In the genomic region with DNA sequence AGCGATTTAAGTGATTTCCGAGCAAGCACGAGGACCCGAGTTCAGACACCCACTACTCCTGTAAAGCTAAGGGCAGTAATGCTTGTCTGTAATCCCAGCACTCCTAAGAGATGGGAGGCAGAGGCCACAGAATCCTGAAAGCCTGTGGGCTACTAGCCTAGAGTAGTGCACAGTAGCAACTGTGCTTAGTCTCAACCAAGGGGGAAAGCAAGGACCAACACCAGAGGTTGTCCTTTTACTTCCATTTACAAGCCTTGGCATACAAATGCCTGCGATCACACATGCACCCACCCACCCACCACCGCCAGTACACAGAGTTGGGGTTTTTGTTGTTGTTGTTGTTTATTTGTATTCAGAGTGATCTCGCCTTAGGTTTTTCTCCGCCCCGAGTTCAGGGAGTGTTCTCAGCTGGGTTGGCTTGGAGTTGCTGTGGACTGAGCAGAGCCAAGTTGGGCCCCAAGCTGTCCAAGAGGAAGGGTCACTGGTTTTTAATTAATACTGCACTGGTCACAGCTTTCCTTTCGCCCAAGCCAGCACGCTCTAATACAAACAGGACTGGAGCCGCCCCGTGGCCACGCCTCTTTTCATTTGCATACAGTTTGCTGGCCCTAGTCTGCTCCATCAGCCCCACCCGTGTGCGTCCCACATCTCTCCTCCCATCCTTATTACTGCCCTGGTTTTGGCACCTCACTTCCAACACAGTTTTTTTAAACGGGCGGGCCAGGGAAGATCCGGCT, we compare ENCODE assay signal across 7 mouse cellular contexts.
DNase-seq lines count a peak whose midpoint lies in the region; ATAC-seq and TF ChIP-seq lines count a peak whose summit lies in the region.

No protein-coding gene starts in this region.

- H3K9ac ChIP-seq in hindbrain, embryonic 14.5 days, result no peak overlapping the region
- no peak overlapping the region for H3K9ac ChIP-seq in liver, postnatal 0 days (replicated peaks)
- no peak overlapping the region for H3K9ac ChIP-seq in stomach, embryonic 15.5 days

- H3K4me3 ChIP-seq in E14TG2a.4 (replicated peaks; ENCODE audit: low read length), result peak overlapping the region; percentile 23
- no peak overlapping the region for H3K4me3 ChIP-seq in hindbrain, embryonic 14.5 days (replicated peaks; ENCODE audit: low read length)
- H3K4me3 ChIP-seq in liver, postnatal 0 days (ENCODE audit: low read depth, low read length), result no peak overlapping the region
- peak overlapping the region; percentile 11; the same call in 1 of the 2 replicates for H3K4me3 ChIP-seq in stomach, embryonic 15.5 days (replicated peaks)

- peak; percentile 82 for ATAC-seq in hindbrain, embryonic 14.5 days (ENCODE audit: low FRiP score)
- peak; percentile 23; the same call in 1 of the 2 replicates for ATAC-seq in liver, postnatal 0 days
- ATAC-seq in stomach, embryonic 15.5 days (ENCODE audit: insufficient read depth, low FRiP score, low read depth), result peak; percentile 83

- no peaks in the 10 kb centered on the region for H3K36me3 ChIP-seq in E14TG2a.4 (ENCODE audit: insufficient read depth, low read length)
- H3K36me3 ChIP-seq in hindbrain, embryonic 14.5 days (replicated peaks; ENCODE audit: control insufficient read depth, insufficient read depth), result no peaks in the 10 kb centered on the region
- H3K36me3 ChIP-seq in liver, postnatal 0 days (replicated peaks; ENCODE audit: insufficient read depth, low read length), result no peaks in the 10 kb centered on the region
- H3K36me3 ChIP-seq in stomach, embryonic 15.5 days, result no peaks in the 10 kb centered on the region

- no peak for TF ChIP-seq EP300 in liver, postnatal 0 days (IDR thresholded peaks at IDR 0.05; ENCODE audit: low read depth)

- no peak for TF ChIP-seq CTCF in E14TG2a.4 (conservative IDR thresholded peaks at IDR 0.05; ENCODE audit: low read length)
- TF ChIP-seq CTCF in liver, postnatal 0 days (IDR thresholded peaks at IDR 0.05; ENCODE audit: low read depth), result no peak

- 36% methylated on average over 19 of the region's 19 CpGs for WGBS in hindbrain, embryonic 14.5 days
- WGBS in liver, postnatal 0 days (ENCODE audit: insufficient replicate concordance), result 35% methylated on average over 19 of the region's 19 CpGs
- WGBS in stomach, embryonic 15.5 days, result 32% methylated on average over 19 of the region's 19 CpGs

- H3K9me3 ChIP-seq in E14TG2a.4 (ENCODE audit: low read length), result no peaks in the 10 kb centered on the region
- H3K9me3 ChIP-seq in hindbrain, embryonic 14.5 days (ENCODE audit: control insufficient read depth, low read length), result no peaks in the 10 kb centered on the region
- no peaks in the 10 kb centered on the region for H3K9me3 ChIP-seq in liver, postnatal 0 days (ENCODE audit: low read length)
- H3K9me3 ChIP-seq in stomach, embryonic 15.5 days, result no peaks in the 10 kb centered on the region

- peaks cover 20% of the 10 kb centered on the region for H3K4me1 ChIP-seq in E14TG2a.4 (replicated peaks; ENCODE audit: low read depth, low read length)
- peaks cover 8% of the 10 kb centered on the region; the same call in 1 of the 2 replicates for H3K4me1 ChIP-seq in hindbrain, embryonic 14.5 days (replicated peaks; ENCODE audit: control insufficient read depth, insufficient read depth, low read length)
- H3K4me1 ChIP-seq in liver, postnatal 0 days (ENCODE audit: insufficient read depth), result peaks cover 3% of the 10 kb centered on the region; the same call in 1 of the 2 replicates
- H3K4me1 ChIP-seq in stomach, embryonic 15.5 days, result no peaks in the 10 kb centered on the region

- intact Hi-C loops in gastrocnemius, postnatal 36 days (cut with DNase I), result no loop called here

- H3K27me3 ChIP-seq in E14TG2a.4 (ENCODE audit: insufficient read depth, low read length), result peaks cover 3% of the 10 kb centered on the region; the same call in 1 of the 2 replicates
- no peaks in the 10 kb centered on the region for H3K27me3 ChIP-seq in hindbrain, embryonic 14.5 days (ENCODE audit: control insufficient read depth, insufficient read depth, low read length)
- no peaks in the 10 kb centered on the region for H3K27me3 ChIP-seq in liver, postnatal 0 days (ENCODE audit: insufficient read depth, low read length)
- H3K27me3 ChIP-seq in stomach, embryonic 15.5 days (replicated peaks), result no peaks in the 10 kb centered on the region

- H3K27ac ChIP-seq in hindbrain, embryonic 14.5 days, result no peak overlapping the region
- no peak overlapping the region for H3K27ac ChIP-seq in liver, postnatal 0 days (ENCODE audit: low read depth)
- H3K27ac ChIP-seq in stomach, embryonic 15.5 days, result no peak overlapping the region

- peak; percentile 80 for DNase-seq in Muller cell, postnatal 12 days (ENCODE audit: inconsistent ontology term)
- DNase-seq in hindbrain, embryonic 14.5 days (ENCODE audit: low spot score), result no peak
- DNase-seq in liver, postnatal 0 days, result peak; percentile 49
- DNase-seq in gastrocnemius, postnatal 10 days, result no peak
- no peak for DNase-seq in gastrocnemius, postnatal 36 days

- peak overlapping the region; percentile 40 for H3K4me2 ChIP-seq in hindbrain, embryonic 14.5 days (replicated peaks)
- peak overlapping the region; percentile 55 for H3K4me2 ChIP-seq in liver, postnatal 0 days (ENCODE audit: low read depth, low read length)
- H3K4me2 ChIP-seq in stomach, embryonic 15.5 days, result peak overlapping the region; percentile 42

Comparison
In these comparisons a context has a peak if more than half of its experiments do, and no peak if none do; other contexts are left out.
1. H3K4me3 ChIP-seq: peak in E14TG2a.4 (single experiment) and stomach, embryonic 15.5 days (single experiment); none in hindbrain, embryonic 14.5 days (single experiment) and liver, postnatal 0 days (single experiment).
2. DNase-seq: peak in Muller cell, postnatal 12 days (single experiment) and liver, postnatal 0 days (single experiment); none in hindbrain, embryonic 14.5 days (single experiment), gastrocnemius, postnatal 10 days (single experiment) and gastrocnemius, postnatal 36 days (0 of 2).
3. ATAC-seq: peak in every context shown above with its lines; median percentile 83 in stomach, embryonic 15.5 days; 82 in hindbrain, embryonic 14.5 days; 23 in liver, postnatal 0 days.
4. Peak in every context shown above with its lines, with median percentiles within 50 percentile points of each other: H3K4me2 ChIP-seq.